Mouse (Mus musculus) forebrain, postnatal 0 days (tissue): ENCODE measurements around the gene Dtx3l. TPM values are rescaled to one million over a fixed set of nuclear protein-coding genes. Genes with fewer than 3 reads are reported as not detected.

Experiments
- ATAC-seq: fragments of 200-750 bp; cut with Nextera tagmentation; 2 replicates; pipeline ENCODE4 v1.8.0; 2017; ENCODE audit warnings: mild to moderate bottlenecking, moderate library complexity
- DNase-seq: peaks from one replicate; pipeline ENCODE4 v3.0.0-alpha.2; 2015
- H3K27ac ChIP-seq: fragments of 300-500 bp; sonication (generic); 2 replicates; pipeline ENCODE4 v1.5.1; 2014; ENCODE audit warnings: low read depth, mild to moderate bottlenecking, antibody characterized with exemption, low read length, moderate library complexity, mixed read lengths
- H3K27me3 ChIP-seq: fragments of 300-500 bp; sonication (generic); 2 replicates; pipeline ENCODE4 v1.6.1; 2014; ENCODE audit warnings: mild to moderate bottlenecking, low read length, mixed read lengths; ENCODE audit not compliant: insufficient read depth
- H3K36me3 ChIP-seq: fragments of 300-500 bp; sonication (generic); 2 replicates; pipeline ENCODE4 v1.6.1; 2014; ENCODE audit warnings: mild to moderate bottlenecking, moderate library complexity; ENCODE audit not compliant: insufficient read depth
- H3K4me1 ChIP-seq: fragments of 300-500 bp; sonication (generic); 2 replicates; pipeline ENCODE4 v1.6.1; 2014; ENCODE audit warnings: antibody characterized with exemption; ENCODE audit not compliant: insufficient read depth
- H3K4me2 ChIP-seq: fragments of 300-500 bp; sonication (generic); 2 replicates; pipeline ENCODE4 v1.6.1; 2014; ENCODE audit warnings: low read depth, mild to moderate bottlenecking, moderate library complexity
- H3K4me3 ChIP-seq: fragments of 300-500 bp; sonication (generic); 2 replicates; pipeline ENCODE4 v1.5.1; 2014; ENCODE audit warnings: low read depth, low read length, mixed read lengths
- H3K9ac ChIP-seq: fragments of 300-500 bp; sonication (generic); 2 replicates; pipeline ENCODE4 v1.6.1; 2014; ENCODE audit warnings: mild to moderate bottlenecking
- H3K9me3 ChIP-seq: fragments of 300-500 bp; sonication (generic); 2 replicates; pipeline ENCODE4 v1.6.1; 2016; ENCODE audit warnings: low read length
- CTCF ChIP-seq: sonication (generic); IDR thresholded peaks from 2 replicates; pipeline ENCODE4 v1.5.1; 2016; ENCODE audit warnings: antibody characterized with exemption, control low read depth, low read depth
- WGBS: fragments of 180-500 bp; shearing (Covaris S2); extraction: QIAGEN DNeasy Blood & Tissue Kit; methylation state at CpG from one replicate; pipeline ENCODE4 v1.1.7; 2014; 5-methylcytosine and 5-hydroxymethylcytosine counted together
- polyA plus RNA-seq: library from polyadenylated mRNA; unstranded; fragments of >200 nt; fragmentation: Nextera tagmentation; extraction: Ambion mirVana; gene quantifications from 2 replicates; pipeline ENCODE4 v1.2.1, GENCODE M21; 2015
- total RNA-seq: library from RNA; depleted of rRNA; stranded (reverse); fragments of >200 nt; gene quantifications from 2 replicates; pipeline ENCODE4 v1.2.3, GENCODE M21; 2014

Dtx3l gene
- total and polyA plus RNA-seq, 2 experiments from 2014 or later = 1.1 to 2.3 TPM

DNA sequence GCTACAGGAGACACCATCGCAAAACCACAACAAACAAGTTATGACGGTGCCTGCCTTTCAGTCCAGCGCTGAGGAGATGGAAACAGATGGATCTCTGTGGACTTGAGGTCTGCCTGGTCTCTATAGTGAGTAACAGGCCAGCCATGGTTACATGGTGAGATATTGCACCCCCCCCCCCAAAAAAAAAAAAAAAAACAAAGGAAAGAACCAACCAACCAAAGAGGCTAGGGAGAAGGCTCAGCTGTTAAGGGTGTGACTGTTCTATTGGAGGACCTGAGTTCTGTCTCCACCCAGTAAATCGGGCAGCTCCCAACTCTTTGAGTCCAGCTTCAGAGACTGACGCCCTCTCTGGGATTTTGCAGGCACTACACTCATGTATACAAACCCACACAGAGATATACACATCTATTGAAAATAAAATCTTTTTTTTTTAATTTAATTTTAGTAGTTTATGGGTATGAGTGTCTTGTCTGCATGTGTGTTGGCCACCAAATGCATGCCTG is 13.7 kb upstream of the Dtx3l start:
- H3K4me3 ChIP-seq = no peak overlapping the region
- no peaks in the 10 kb centered on the region for H3K27me3 ChIP-seq
- TF ChIP-seq CTCF = no peak
- ATAC-seq = no peak
- no peak overlapping the region for H3K9ac ChIP-seq
- no peak overlapping the region for H3K27ac ChIP-seq
- no peak overlapping the region for H3K4me2 ChIP-seq
- DNase-seq = no peak
- H3K9me3 ChIP-seq = no peaks in the 10 kb centered on the region
- H3K36me3 ChIP-seq = no peaks in the 10 kb centered on the region
- H3K4me1 ChIP-seq = no peaks in the 10 kb centered on the region
- 92% methylated on average over 5 of the region's 5 CpGs for WGBS

DNA sequence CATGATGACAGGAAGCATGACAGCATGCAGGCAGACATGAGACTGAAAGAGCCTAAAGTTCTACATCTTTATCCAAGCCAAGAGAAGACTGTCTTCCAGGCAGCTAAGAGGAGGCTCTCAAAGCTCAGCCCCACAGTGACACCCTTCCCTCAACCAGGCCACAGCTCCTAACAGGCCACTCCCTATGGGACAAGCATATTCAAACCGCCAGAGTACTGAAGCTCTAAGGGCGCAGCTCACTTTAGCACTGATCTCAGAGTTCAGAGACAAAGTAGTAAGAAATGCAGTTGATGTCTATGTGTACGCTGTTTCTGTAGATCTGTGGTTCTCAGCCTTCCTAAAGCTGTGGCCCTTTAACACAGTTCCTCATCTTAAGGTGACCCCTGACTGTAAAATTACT is 12.3 kb upstream of the Dtx3l start:
- Histone ChIP-seq H3K4me2 (no peak overlapping the region), H3K36me3 (no peaks in the 10 kb centered on the region), H3K4me1 (no peaks in the 10 kb centered on the region), H3K9me3 (no peaks in the 10 kb centered on the region), H3K9ac (no peak overlapping the region), H3K27ac (no peak overlapping the region), H3K27me3 (no peaks in the 10 kb centered on the region), H3K4me3 (no peak overlapping the region)
- TF ChIP-seq CTCF = no peak
- WGBS = 95% methylated on average over 3 of the region's 3 CpGs
- ATAC-seq = no peak
- DNase-seq = no peak

DNA sequence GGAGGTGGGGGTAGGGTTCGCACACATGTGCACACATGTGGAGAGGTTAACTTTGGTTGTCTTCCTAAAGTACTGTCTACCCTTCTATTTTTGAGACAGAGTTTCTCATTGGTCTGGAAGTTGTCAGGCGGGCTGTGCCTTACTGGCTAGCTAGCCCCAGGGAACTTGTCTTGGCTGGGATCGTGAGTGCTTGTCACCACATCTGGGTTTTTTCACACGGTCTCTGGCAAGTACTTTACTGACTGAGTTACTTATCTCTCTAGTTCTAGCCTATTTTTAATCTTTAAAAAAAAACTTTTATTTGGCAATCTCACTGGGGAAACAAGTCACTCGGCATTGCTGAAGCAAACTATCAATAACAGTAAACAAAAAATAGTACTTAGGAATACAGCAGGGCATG is 10.3 kb upstream of the Dtx3l start:
- DNase-seq = no peak
- Histone ChIP-seq H3K4me2 (no peak overlapping the region), H3K27me3 (no peaks in the 10 kb centered on the region), H3K27ac (no peak overlapping the region), H3K4me3 (no peak overlapping the region), H3K36me3 (no peaks in the 10 kb centered on the region), H3K4me1 (no peaks in the 10 kb centered on the region), H3K9ac (no peak overlapping the region), H3K9me3 (no peaks in the 10 kb centered on the region)
- 81% methylated on average over 5 of the region's 5 CpGs for WGBS
- TF ChIP-seq CTCF = no peak
- no peak for ATAC-seq

DNA sequence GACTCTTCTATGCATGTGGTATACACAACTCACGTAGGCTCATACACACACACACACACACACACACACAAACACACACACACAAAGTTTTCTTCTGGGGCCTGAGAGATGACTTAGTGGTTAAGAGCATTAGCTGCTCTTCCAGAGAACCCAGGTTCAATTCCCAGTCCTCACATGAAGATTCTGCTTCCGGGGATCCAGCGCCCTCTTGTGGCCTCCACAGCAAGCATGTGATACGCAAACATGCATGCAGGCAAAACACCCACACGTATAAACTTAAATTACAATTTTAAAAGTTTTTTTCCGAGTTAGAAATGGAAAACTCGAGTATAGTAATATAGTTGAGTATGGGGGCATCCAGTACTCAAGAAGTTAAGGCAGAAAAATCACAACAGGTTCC is 2.4 kb upstream of the Dtx3l start:
- no peak for DNase-seq
- H3K9me3 ChIP-seq = no peaks in the 10 kb centered on the region
- no peak overlapping the region for H3K4me3 ChIP-seq
- H3K27ac ChIP-seq = no peak overlapping the region
- no peak for ATAC-seq
- 88% methylated on average over 7 of the region's 7 CpGs for WGBS
- no peak overlapping the region for H3K4me2 ChIP-seq
- H3K4me1 ChIP-seq = no peaks in the 10 kb centered on the region
- peak; percentile 30; the same call in 1 of the 2 replicates for TF ChIP-seq CTCF
- H3K36me3 ChIP-seq = no peaks in the 10 kb centered on the region
- H3K27me3 ChIP-seq = no peaks in the 10 kb centered on the region
- H3K9ac ChIP-seq = no peak overlapping the region

DNA sequence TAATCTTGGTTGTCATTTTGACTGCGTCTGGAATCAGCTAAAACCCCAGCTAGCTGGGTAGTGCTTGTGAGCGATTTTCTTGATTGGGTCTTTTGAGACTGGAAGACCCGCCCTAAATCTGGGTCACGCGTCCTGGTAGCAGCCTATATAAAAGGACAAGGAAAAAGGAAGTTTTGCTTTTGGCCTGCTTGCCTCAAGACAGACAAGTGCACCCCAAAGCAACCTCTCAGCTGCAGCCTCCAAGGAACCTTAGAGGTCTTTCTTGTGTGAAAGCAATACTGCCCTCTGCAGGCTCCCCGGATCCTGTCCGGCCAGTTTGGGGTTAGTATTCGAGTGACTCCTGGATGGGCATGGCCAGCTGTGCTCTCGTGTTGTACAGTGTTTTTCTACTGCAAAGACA is 739 bp upstream of the Dtx3l start:
- peak; percentile 52 for ATAC-seq
- H3K4me2 ChIP-seq = peak overlapping the region; percentile 79
- TF ChIP-seq CTCF = peak; percentile 60
- H3K27me3 ChIP-seq = no peaks in the 10 kb centered on the region
- H3K27ac ChIP-seq = no peak overlapping the region
- 15% methylated on average over 9 of the region's 9 CpGs for WGBS
- peak; percentile 55 for DNase-seq
- peak overlapping the region; percentile 51 for H3K4me3 ChIP-seq
- no peaks in the 10 kb centered on the region for H3K9me3 ChIP-seq
- H3K9ac ChIP-seq = no peak overlapping the region
- no peaks in the 10 kb centered on the region for H3K4me1 ChIP-seq
- no peaks in the 10 kb centered on the region for H3K36me3 ChIP-seq

DNA sequence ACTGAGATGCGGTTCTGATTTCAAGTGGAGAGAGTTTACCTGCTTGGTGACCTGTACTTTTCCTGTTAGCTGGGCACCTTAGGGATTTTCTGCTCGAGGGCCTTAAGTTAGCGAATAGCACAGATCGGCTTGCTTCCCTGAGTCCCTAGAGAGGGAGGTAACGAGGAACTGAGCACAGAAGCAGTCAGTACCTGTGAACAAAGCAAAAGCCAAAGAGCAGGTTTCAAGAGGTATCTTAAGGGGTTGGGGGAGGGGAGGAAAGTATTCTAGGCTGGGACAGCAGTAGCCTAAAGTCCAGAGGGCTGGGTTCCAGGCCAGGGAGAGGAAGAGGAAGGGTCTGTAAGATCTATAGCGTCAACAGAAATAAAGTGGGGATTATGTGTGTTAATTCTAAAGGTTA is 310 bp upstream of the Dtx3l start:
- H3K4me3 ChIP-seq = peak overlapping the region; percentile 51
- H3K9me3 ChIP-seq = no peaks in the 10 kb centered on the region
- H3K27me3 ChIP-seq = no peaks in the 10 kb centered on the region
- H3K27ac ChIP-seq = no peak overlapping the region
- H3K36me3 ChIP-seq = no peaks in the 10 kb centered on the region
- peak; percentile 1 for DNase-seq
- H3K9ac ChIP-seq = peak overlapping the region; percentile 56; the same call in 1 of the 2 replicates
- no peak for TF ChIP-seq CTCF
- no peak for ATAC-seq
- 4% methylated on average over 6 of the region's 6 CpGs for WGBS
- peak overlapping the region; percentile 79 for H3K4me2 ChIP-seq
- H3K4me1 ChIP-seq = no peaks in the 10 kb centered on the region

DNA sequence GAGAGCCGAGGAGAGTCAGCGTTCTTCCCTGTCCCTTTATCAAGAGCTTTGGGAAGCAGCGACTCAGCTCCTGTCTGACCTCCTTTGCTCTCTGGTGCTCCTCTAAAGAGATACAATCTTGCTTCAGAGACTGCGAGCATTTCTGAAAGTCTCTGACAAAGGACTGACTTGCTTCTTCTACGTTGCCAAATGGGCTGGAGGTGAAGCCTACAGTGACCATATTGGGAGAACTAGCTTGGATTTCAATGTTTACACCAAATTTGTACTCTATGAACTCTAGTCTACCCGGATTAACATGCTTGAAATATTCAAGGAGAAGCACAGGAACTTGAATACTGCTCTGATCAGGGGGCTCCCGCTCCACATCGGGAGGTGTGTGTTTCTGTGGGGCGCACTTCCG is 5.8 kb downstream of the Dtx3l start:
- Histone ChIP-seq H3K4me3 (no peak overlapping the region), H3K27ac (no peak overlapping the region), H3K9me3 (no peaks in the 10 kb centered on the region), H3K36me3 (no peaks in the 10 kb centered on the region), H3K4me2 (no peak overlapping the region), H3K4me1 (no peaks in the 10 kb centered on the region), H3K9ac (no peak overlapping the region), H3K27me3 (no peaks in the 10 kb centered on the region)
- no peak for DNase-seq
- TF ChIP-seq CTCF = no peak
- WGBS = 91% methylated on average over 10 of the region's 10 CpGs
- no peak for ATAC-seq
